ENCODE assay signal across 18 mouse cellular contexts in genomic region chr12:75536566-75536965, GRCm38 (mm10). TPM values are rescaled to one million over a fixed set of nuclear protein-coding genes. Genes with fewer than 3 reads are reported as not detected.
DNase-seq lines count a peak whose midpoint lies in the region; ATAC-seq lines count a peak whose summit lies in the region.
"Had no signal": no experiment of that assay in that cellular context is flagged by ENCODE, and none has a peak within 500 bp of the region (broad histone marks: within the 10 kb centered on the region; RNA-seq: fewer than 3 reads in every experiment).

No protein-coding gene starts in this region.

- intact Hi-C loops in left cerebral cortex, postnatal 14 days (cut with DNase I) = no loop called here

- no peak for ATAC-seq in embryonic facial prominence, embryonic 15.5 days (ENCODE audit: insufficient number of reproducible peaks, low FRiP score, low TSS enrichment, low read depth)
- peak; percentile 27; the same call in 1 of the 2 replicates for ATAC-seq in hindbrain, embryonic 14.5 days (ENCODE audit: low FRiP score)
- ATAC-seq in erythroid progenitor cell, adult 5-6 weeks (replicated peaks; ENCODE audit: low FRiP score, poor library complexity, severe bottlenecking) = no peak
- ATAC-seq: activated CD4-positive, CD25-positive, alpha-beta regulatory T cell, adult 4 months had no signal

- no peak overlapping the region for H3K4me2 ChIP-seq in embryonic facial prominence, embryonic 15.5 days (replicated peaks)
- no peak overlapping the region for H3K4me2 ChIP-seq in hindbrain, embryonic 14.5 days (replicated peaks)
- H3K4me2 ChIP-seq: hindbrain, embryonic 13.5 days had no signal

- H3K4me1 ChIP-seq in embryonic facial prominence, embryonic 15.5 days = peaks cover 16% of the 10 kb centered on the region
- H3K4me1 ChIP-seq in embryonic facial prominence, embryonic 10.5 days = peaks cover 16% of the 10 kb centered on the region
- H3K4me1 ChIP-seq in hindbrain, embryonic 14.5 days (replicated peaks; ENCODE audit: control insufficient read depth, insufficient read depth, low read length) = peaks cover 21% of the 10 kb centered on the region
- peaks cover 15% of the 10 kb centered on the region for H3K4me1 ChIP-seq in hindbrain, embryonic 10.5 days (replicated peaks)

- H3K4me3 ChIP-seq in embryonic facial prominence, embryonic 15.5 days (replicated peaks) = no peak overlapping the region
- H3K4me3 ChIP-seq in embryonic facial prominence, embryonic 10.5 days = no peak overlapping the region
- H3K4me3 ChIP-seq in hindbrain, embryonic 14.5 days (replicated peaks; ENCODE audit: low read length) = no peak overlapping the region
- H3K4me3 ChIP-seq in hindbrain, embryonic 10.5 days = no peak overlapping the region
- H3K4me3 ChIP-seq: hindbrain, embryonic 13.5 days; midbrain, embryonic 10.5 days had no signal

- no peak for DNase-seq in embryonic facial prominence, embryonic 10.5 days (ENCODE audit: low spot score)
- DNase-seq in hindbrain, embryonic 14.5 days (ENCODE audit: low spot score) = no peak
- no peak for DNase-seq in hindbrain, embryonic 10.5 days (ENCODE audit: low spot score)
- DNase-seq in ZHBTc4 (ENCODE audit: low read depth, low spot score) = peak; percentile 17
- peak; percentile 36 to 66 for DNase-seq in layer of hippocampus, postnatal 14 days (ENCODE audit: low spot score in 2 of 2)
- DNase-seq in left cerebral cortex, postnatal 14 days (ENCODE audit: low spot score in 2 of 2) = no peak
- DNase-seq: adrenal gland, postnatal 25 days; cerebellum, postnatal 14 days; heart, adult 18-20 months; kidney, adult 2 months; kidney, postnatal 4 days; left cerebral cortex, postnatal 4 days; right cerebral cortex, adult 18-20 months had no signal

- WGBS in embryonic facial prominence, embryonic 15.5 days = 77% methylated on average over 7 of the region's 7 CpGs
- WGBS in embryonic facial prominence, embryonic 10.5 days = 83% methylated on average over 7 of the region's 7 CpGs
- WGBS in hindbrain, embryonic 14.5 days = 71% methylated on average over 7 of the region's 7 CpGs
- 89% methylated on average over 7 of the region's 7 CpGs for WGBS in hindbrain, embryonic 10.5 days

- H3K27me3 ChIP-seq in embryonic facial prominence, embryonic 15.5 days = no peaks in the 10 kb centered on the region
- no peaks in the 10 kb centered on the region for H3K27me3 ChIP-seq in embryonic facial prominence, embryonic 10.5 days (replicated peaks; ENCODE audit: low read depth, poor library complexity, severe bottlenecking)
- no peaks in the 10 kb centered on the region for H3K27me3 ChIP-seq in hindbrain, embryonic 14.5 days (ENCODE audit: control insufficient read depth, insufficient read depth, low read length)
- H3K27me3 ChIP-seq in hindbrain, embryonic 10.5 days (ENCODE audit: insufficient read depth, poor library complexity, severe bottlenecking) = no peaks in the 10 kb centered on the region
- H3K27me3 ChIP-seq: hindbrain, embryonic 13.5 days had no signal

- H3K36me3 ChIP-seq in embryonic facial prominence, embryonic 15.5 days = no peaks in the 10 kb centered on the region
- no peaks in the 10 kb centered on the region for H3K36me3 ChIP-seq in embryonic facial prominence, embryonic 10.5 days (replicated peaks)
- no peaks in the 10 kb centered on the region for H3K36me3 ChIP-seq in hindbrain, embryonic 14.5 days (replicated peaks; ENCODE audit: control insufficient read depth, insufficient read depth)
- no peaks in the 10 kb centered on the region for H3K36me3 ChIP-seq in hindbrain, embryonic 10.5 days
- H3K36me3 ChIP-seq: hindbrain, embryonic 13.5 days; midbrain, embryonic 10.5 days had no signal

- no peaks in the 10 kb centered on the region for H3K9me3 ChIP-seq in embryonic facial prominence, embryonic 15.5 days (replicated peaks)
- no peaks in the 10 kb centered on the region; the same call in 1 of the 2 replicates for H3K9me3 ChIP-seq in embryonic facial prominence, embryonic 10.5 days
- H3K9me3 ChIP-seq in hindbrain, embryonic 14.5 days (ENCODE audit: control insufficient read depth, low read length) = no peaks in the 10 kb centered on the region
- H3K9me3 ChIP-seq in hindbrain, embryonic 10.5 days = no peaks in the 10 kb centered on the region
- H3K9me3 ChIP-seq: hindbrain, embryonic 13.5 days; midbrain, embryonic 10.5 days had no signal

- no peak overlapping the region for H3K9ac ChIP-seq in embryonic facial prominence, embryonic 15.5 days
- H3K9ac ChIP-seq in hindbrain, embryonic 14.5 days = no peak overlapping the region
- H3K9ac ChIP-seq: hindbrain, embryonic 13.5 days had no signal

- H3K27ac ChIP-seq in embryonic facial prominence, embryonic 15.5 days (replicated peaks) = 0 out of 2 replicates have a peak overlapping the region, but pooled peaks have one; percentile 5
- H3K27ac ChIP-seq in embryonic facial prominence, embryonic 10.5 days (replicated peaks) = no peak overlapping the region
- H3K27ac ChIP-seq in hindbrain, embryonic 14.5 days = no peak overlapping the region
- H3K27ac ChIP-seq in hindbrain, embryonic 10.5 days = no peak overlapping the region
- H3K27ac ChIP-seq: hindbrain, embryonic 13.5 days; midbrain, embryonic 10.5 days had no signal

RNA-seq across cellular contexts. Expression of gene Ppp2r5e, which starts 59.5 kb away (rescaled TPM):
- 12.4 and 13.1 TPM in 2 replicates for polyA plus RNA-seq in embryonic facial prominence, embryonic 15.5 days (2015; fragmentation: Nextera tagmentation; extraction: Ambion mirVana)
- polyA plus RNA-seq in embryonic facial prominence, embryonic 10.5 days (2016; fragmentation: Nextera tagmentation; extraction: Ambion mirVana) = 13.2 and 14.5 TPM in 2 replicates
- 25.6 and 27.1 TPM in 2 replicates for polyA plus RNA-seq in hindbrain, embryonic 14.5 days (2014; fragmentation: Nextera tagmentation; extraction: Ambion mirVana)
- 14.2 and 14.3 TPM in 2 replicates for polyA plus RNA-seq in hindbrain, embryonic 10.5 days (2016; fragmentation: Nextera tagmentation; extraction: Ambion mirVana)
- 10 to 100 TPM; 79.3 to 81.5 TPM for total RNA-seq in layer of hippocampus, postnatal 14 days (2021)
- total RNA-seq in erythroid progenitor cell, adult 5-6 weeks (2015; ENCODE audit: low replicate concordance) = 41.8 and 61.2 TPM in 2 replicates
- 28.3 and 29.1 TPM in 2 replicates for total RNA-seq in erythroid progenitor cell, adult 5-6 weeks (2017; ENCODE audit: low replicate concordance)
- total RNA-seq in left cerebral cortex, postnatal 14 days (2021) = 10 to 100 TPM; 83.1 to 84.3 TPM

Comparison
In these comparisons a context has a peak if more than half of its experiments do, and no peak if none do; other contexts are left out.
1. DNase-seq: peak in ZHBTc4 (single experiment) and layer of hippocampus, postnatal 14 days (2 of 2); none in embryonic facial prominence, embryonic 10.5 days (single experiment), hindbrain, embryonic 14.5 days (single experiment), hindbrain, embryonic 10.5 days (single experiment) and left cerebral cortex, postnatal 14 days (0 of 2).